Comparison of ENCODE assay signal across 19 mouse cellular contexts in genomic region chr11:105490971-105491370, GRCm38 (mm10). TPM values are rescaled to one million over a fixed set of nuclear protein-coding genes. Genes with fewer than 3 reads are reported as not detected.
"Had no signal": no experiment of that assay in that cellular context is flagged by ENCODE, and none has a peak within 500 bp of the region (broad histone marks: within the 10 kb centered on the region; RNA-seq: fewer than 3 reads in every experiment).

No protein-coding gene starts in this region.

- H3K4me3 ChIP-seq: liver, embryonic 13.5 days; liver, embryonic 15.5 days; megakaryocyte, embryonic 14.5 days; midbrain, embryonic 12.5 days; midbrain, embryonic 15.5 days; neural tube, embryonic 13.5 days had no signal

- H3K4me1 ChIP-seq: liver, embryonic 13.5 days; liver, embryonic 15.5 days; midbrain, embryonic 12.5 days had no signal

- H3K36me3 ChIP-seq: liver, embryonic 13.5 days; liver, embryonic 15.5 days; midbrain, embryonic 12.5 days; midbrain, embryonic 15.5 days; neural tube, embryonic 13.5 days had no signal

- H3K4me2 ChIP-seq: liver, embryonic 13.5 days; liver, embryonic 15.5 days; lung, embryonic 14.5 days; midbrain, embryonic 12.5 days; midbrain, embryonic 15.5 days; neural tube, embryonic 13.5 days had no signal

- H3K27ac ChIP-seq: liver, embryonic 13.5 days; liver, embryonic 15.5 days; macrophage; midbrain, embryonic 12.5 days; midbrain, embryonic 15.5 days; neural tube, embryonic 13.5 days had no signal

- H3K9ac ChIP-seq: liver, embryonic 13.5 days; liver, embryonic 15.5 days; liver, postnatal 0 days; lung, embryonic 14.5 days; midbrain, embryonic 12.5 days; midbrain, embryonic 15.5 days; neural tube, embryonic 13.5 days had no signal

- H3K9me3 ChIP-seq: liver, embryonic 13.5 days; liver, embryonic 15.5 days; midbrain, embryonic 12.5 days; midbrain, embryonic 15.5 days; neural tube, embryonic 13.5 days had no signal

- ATAC-seq: liver, postnatal 0 days; midbrain, embryonic 15.5 days had no signal

- DNase-seq: liver, embryonic 13.5 days; liver, postnatal 0 days; lung, embryonic 14.5 days; lung, postnatal 10 days; right cerebral cortex, postnatal 14 days; thymus, adult 18-20 months; thymus, postnatal 14 days; thymus, postnatal 36 days had no signal

- H3K27me3 ChIP-seq: liver, embryonic 15.5 days; midbrain, embryonic 15.5 days; neural tube, embryonic 13.5 days had no signal

RNA-seq across cellular contexts. Expression of gene March10, which starts 34.4 kb away (rescaled TPM):
- polyA plus RNA-seq: liver, embryonic 13.5 days; liver, embryonic 15.5 days; liver, postnatal 0 days; lung, embryonic 14.5 days; macrophage; neural tube, embryonic 11.5 days; neural tube, embryonic 13.5 days; spleen, adult 2 months; stomach, embryonic 14.5 days; stomach, embryonic 16.5 days; thymus, postnatal 0 days had no signal
